Mouse (Mus musculus) brain, embryonic 14.5 days (tissue): ENCODE results near the gene Enam.

ENCODE experiments used
- CTCF ChIP-seq: fragments of 200-500 bp; IDR thresholded peaks from 2 replicates; pipeline ENCODE4 v1.5.1; 2012; ENCODE audit warnings: inconsistent platforms, mild to moderate bottlenecking, moderate library complexity, borderline replicate concordance; ENCODE audit not compliant: insufficient read depth, insufficient read length; ENCODE audit errors: extremely low read depth
- POLR2A ChIP-seq: fragments of 200-500 bp; IDR thresholded peaks from 2 replicates; pipeline ENCODE4 v1.6.1; 2012; ENCODE audit warnings: mild to moderate bottlenecking, inconsistent platforms, borderline replicate concordance; ENCODE audit not compliant: poor library complexity, insufficient read depth, insufficient read length, severe bottlenecking; ENCODE audit errors: extremely low read depth

- TF ChIP-seq POLR2A (no peak), CTCF (no peak)
These were observed at the start of gene Enam for GRCm38 (mm10) chr5:88487675-88488074.
